Mouse (Mus musculus) embryonic facial prominence, embryonic 12.5 days (tissue): ENCODE results near the gene Olfr1564. TPM values are rescaled to one million over a fixed set of nuclear protein-coding genes. Genes with fewer than 3 reads are reported as not detected.
"Not testable (repeated sequence)": the region's sequence is repeated elsewhere in the genome, so short reads cannot be mapped to it uniquely, and the experiment has no call there.

Experiments
- ATAC-seq: fragments of 200-750 bp; cut with Nextera tagmentation; 2 replicates; pipeline ENCODE4 v1.8.0; 2017; ENCODE audit not compliant: insufficient number of reproducible peaks, insufficient read depth, low FRiP score, low TSS enrichment
- H3K27ac ChIP-seq: fragments of 300-500 bp; sonication (generic); 2 replicates; pipeline ENCODE4 v1.5.1; 2016; ENCODE audit warnings: mild to moderate bottlenecking
- H3K27me3 ChIP-seq: fragments of 300-500 bp; sonication (generic); 2 replicates; pipeline ENCODE4 v1.6.1; 2016; ENCODE audit warnings: mild to moderate bottlenecking, moderate library complexity
- H3K36me3 ChIP-seq: fragments of 300-500 bp; sonication (generic); 2 replicates; pipeline ENCODE4 v1.6.1; 2016; ENCODE audit warnings: mild to moderate bottlenecking
- H3K4me1 ChIP-seq: fragments of 300-500 bp; sonication (generic); 2 replicates; pipeline ENCODE4 v1.6.1; 2016
- H3K4me2 ChIP-seq: fragments of 300-500 bp; sonication (generic); replicated peaks from 2 replicates; pipeline ENCODE4 v1.6.1; 2016; ENCODE audit warnings: mild to moderate bottlenecking, moderate library complexity
- H3K4me3 ChIP-seq: fragments of 300-500 bp; sonication (generic); 2 replicates; pipeline ENCODE4 v1.5.1; 2016; ENCODE audit warnings: mild to moderate bottlenecking
- H3K9ac ChIP-seq: fragments of 300-500 bp; sonication (generic); 2 replicates; pipeline ENCODE4 v1.6.1; 2016; ENCODE audit warnings: mild to moderate bottlenecking, moderate library complexity
- H3K9me3 ChIP-seq: fragments of 300-500 bp; sonication (generic); 2 replicates; pipeline ENCODE4 v1.6.1; 2016; ENCODE audit warnings: mild to moderate bottlenecking, moderate library complexity
- WGBS: fragments of 180-500 bp; shearing (Covaris S2); methylation state at CpG from one replicate; pipeline ENCODE4 v1.1.7; 2016; 5-methylcytosine and 5-hydroxymethylcytosine counted together
- polyA plus RNA-seq: library from polyadenylated mRNA; unstranded; fragments of >200 nt; fragmentation: Nextera tagmentation; extraction: Ambion mirVana; gene quantifications from 2 replicates; pipeline ENCODE4 v1.2.1, GENCODE M21; 2016

The Olfr1564 gene
- polyA plus RNA-seq, result not detected in 2 replicates

DNA sequence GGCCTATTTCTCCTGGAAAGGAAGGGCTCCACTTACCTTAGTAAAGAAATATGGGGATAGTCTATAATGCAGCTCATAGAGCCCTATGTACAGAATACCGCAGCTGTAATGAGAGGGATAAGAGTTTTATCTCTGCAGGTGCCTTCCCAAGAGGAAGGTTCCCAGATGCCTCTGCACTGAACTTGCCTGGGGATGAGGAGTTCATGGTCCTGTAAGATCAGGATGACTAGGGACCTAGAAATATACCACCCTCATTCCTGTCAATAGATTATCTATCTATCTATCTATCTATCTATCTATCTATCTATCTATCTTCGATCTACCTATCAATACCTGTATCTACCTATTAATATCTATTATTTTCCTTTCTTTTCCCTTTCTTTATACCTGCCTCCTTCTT is at the start of gene Olfr1564:
Olfr1564 (minus strand) TSS at position 101 of the 400 bp plus-strand sequence.
- H3K4me1 ChIP-seq, result no peaks in the 10 kb centered on the region
- no peaks in the 10 kb centered on the region for H3K9me3 ChIP-seq
- H3K36me3 ChIP-seq, result no peaks in the 10 kb centered on the region
- no peak for ATAC-seq
- no peak within 1 kb of the TSS for H3K27ac ChIP-seq
- H3K9ac ChIP-seq, result no peak within 1 kb of the TSS
- H3K4me2 ChIP-seq, result no peak within 1 kb of the TSS
- WGBS, result 83% methylated on average over 2 of the region's 2 CpGs
- H3K4me3 ChIP-seq, result no peak within 1 kb of the TSS
- H3K27me3 ChIP-seq, result no peaks in the 10 kb centered on the region

DNA sequence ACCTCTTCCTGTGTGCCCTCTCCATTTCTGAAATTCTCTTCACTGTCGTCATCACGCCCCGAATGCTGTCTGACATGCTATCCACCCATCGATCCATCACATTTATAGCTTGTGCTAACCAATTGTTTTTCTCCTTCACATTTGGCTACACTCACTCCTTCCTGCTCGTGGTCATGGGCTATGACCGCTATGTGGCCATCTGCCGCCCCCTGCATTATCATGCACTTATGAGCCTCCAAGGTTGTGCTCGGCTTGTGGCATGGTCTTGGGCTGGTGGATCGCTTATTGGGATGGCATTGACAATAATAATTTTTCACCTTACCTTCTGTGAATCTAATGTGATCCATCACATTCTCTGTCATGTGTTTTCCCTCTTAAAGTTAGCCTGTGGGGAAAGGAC is 47.4 kb upstream of the Olfr1564 start:
- Histone ChIP-seq H3K27me3 (no peaks in the 10 kb centered on the region), H3K4me2 (no peak overlapping the region), H3K4me3 (no peak overlapping the region), H3K36me3 (no peaks in the 10 kb centered on the region), H3K9me3 (no peaks in the 10 kb centered on the region), H3K9ac (no peak overlapping the region), H3K27ac (no peak overlapping the region), H3K4me1 (no peaks in the 10 kb centered on the region)
- WGBS, result 88% methylated on average over 9 of the region's 9 CpGs
- no peak for ATAC-seq

DNA sequence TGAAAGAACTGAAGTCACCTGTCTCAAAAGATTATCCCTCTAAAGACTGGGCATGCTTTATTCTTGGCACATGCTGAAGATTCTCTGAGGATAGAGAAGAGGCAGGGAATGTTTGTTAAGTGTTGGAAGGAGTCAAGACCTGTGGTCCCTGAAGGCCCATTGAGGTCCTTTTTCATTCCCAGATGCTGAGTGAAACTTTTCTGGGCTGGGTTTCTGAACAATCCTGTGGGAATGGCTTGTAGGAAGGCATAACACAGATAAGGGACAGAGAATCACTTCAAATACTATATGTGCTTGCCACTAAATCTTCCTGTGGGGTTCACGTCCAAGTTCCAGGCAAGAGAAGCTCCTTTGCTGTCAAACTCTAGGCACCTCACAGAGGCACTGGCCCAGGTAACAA is 42.9 kb upstream of the Olfr1564 start, which contains the start of gene Olfr63:
Olfr63 (plus strand) TSS at position 301 of the 400 bp plus-strand sequence.
- 63% methylated on average over 1 of the region's 1 CpGs for WGBS
- no peak for ATAC-seq

DNA sequence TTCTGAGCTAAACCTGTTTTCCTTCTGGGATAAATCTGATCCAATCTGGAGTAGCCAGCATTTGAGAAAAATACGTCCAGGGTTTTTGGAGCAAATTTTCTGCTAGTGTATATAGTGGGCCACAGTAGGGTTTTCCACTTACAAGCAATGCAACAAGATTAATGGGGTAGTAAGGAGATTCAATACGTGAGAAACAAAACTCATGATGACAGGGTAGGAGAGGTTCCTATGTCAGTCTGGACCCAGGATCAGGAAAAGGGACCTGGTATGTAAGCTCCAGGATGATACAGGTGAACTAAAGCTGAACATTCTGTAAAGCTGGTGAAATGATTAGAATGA is 33.8 kb upstream of the Olfr1564 start:
- not testable (repeated sequence) for H3K9ac ChIP-seq, H3K4me2 ChIP-seq, H3K27me3 ChIP-seq, H3K4me1 ChIP-seq, H3K27ac ChIP-seq, H3K9me3 ChIP-seq, H3K36me3 ChIP-seq, H3K4me3 ChIP-seq, ATAC-seq
- no CpG with 5 or more reads among the region's 2 CpGs for WGBS

More for the DNA sequence above, 42.9 kb upstream of the Olfr1564 start, which contains the start of gene Olfr63:
- Histone ChIP-seq H3K27me3 (no peaks in the 10 kb centered on the region), H3K4me2 (no peak within 1 kb of the TSS), H3K4me3 (no peak within 1 kb of the TSS), H3K9ac (no peak within 1 kb of the TSS), H3K4me1 (no peaks in the 10 kb centered on the region), H3K9me3 (no peaks in the 10 kb centered on the region), H3K36me3 (no peaks in the 10 kb centered on the region), H3K27ac (no peak within 1 kb of the TSS)

DNA sequence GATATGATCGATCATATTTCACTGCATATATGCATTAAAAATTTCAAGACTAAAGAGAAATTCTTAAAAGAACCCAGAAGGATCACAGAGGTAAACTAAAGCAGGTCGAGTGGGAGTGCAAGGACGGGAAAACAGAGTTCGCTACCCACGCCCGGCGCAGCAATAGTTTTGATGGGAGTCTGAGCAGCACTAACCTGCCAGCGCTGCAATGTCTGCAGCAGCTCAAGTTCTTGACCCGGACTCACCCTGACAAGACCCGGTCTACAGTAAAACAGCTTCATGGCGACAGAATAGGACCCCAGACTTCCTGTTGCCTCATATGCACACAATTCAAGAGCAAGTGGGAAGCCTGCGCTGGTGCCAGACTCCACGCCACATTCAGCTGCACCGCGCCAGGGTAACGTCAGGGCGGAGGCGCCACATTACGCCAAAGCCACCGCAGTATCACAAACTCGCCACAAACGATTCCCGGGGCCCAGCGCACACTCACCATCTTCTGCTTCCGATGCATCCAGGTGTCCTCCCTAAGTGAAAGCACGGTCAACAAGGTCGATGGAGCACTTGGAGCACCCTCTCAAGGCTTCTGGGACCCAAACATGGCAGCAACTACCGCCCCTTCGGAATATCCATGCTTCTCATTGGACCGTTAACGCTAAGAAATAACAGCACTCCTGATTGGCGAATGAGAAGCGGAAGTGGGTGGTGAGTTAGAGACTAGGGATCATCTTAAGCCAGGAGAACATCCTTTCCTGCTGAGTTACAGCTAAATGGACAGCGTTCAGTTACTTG is 33.2 kb upstream of the Olfr1564 start, which contains the start of gene Zfp955a:
Zfp955a (minus strand) TSS at position 616 of the 789 bp plus-strand sequence.
- not testable (repeated sequence) for H3K27ac ChIP-seq, H3K4me3 ChIP-seq, H3K4me1 ChIP-seq, H3K27me3 ChIP-seq, H3K36me3 ChIP-seq, H3K9me3 ChIP-seq, H3K9ac ChIP-seq
- H3K4me2 ChIP-seq, result peak within 1 kb of the TSS; percentile 24; the same call in 1 of the 2 replicates
- WGBS, result 48% methylated on average over 1 of the region's 34 CpGs
- peak; percentile 98 for ATAC-seq

DNA sequence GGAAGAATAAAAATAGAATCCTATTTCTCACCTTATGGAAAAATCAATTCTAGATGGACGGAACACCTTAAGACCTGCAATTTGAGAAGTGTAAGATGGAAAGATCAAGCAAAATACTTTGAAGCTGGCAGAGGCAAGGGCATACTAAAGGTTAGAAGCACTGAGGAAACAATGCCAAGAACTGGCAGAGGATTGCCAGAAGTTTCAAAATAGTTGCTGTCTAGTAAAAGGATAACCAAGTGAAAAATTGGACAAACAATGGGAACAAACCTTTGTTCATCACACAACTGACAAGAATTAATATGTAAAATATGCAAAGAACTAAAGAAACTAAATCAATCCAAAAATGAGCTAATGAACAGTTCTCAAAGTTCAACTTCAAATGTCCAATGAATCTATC is 15.2 kb upstream of the Olfr1564 start:
- not testable (repeated sequence) for H3K4me2 ChIP-seq, H3K4me3 ChIP-seq, H3K9ac ChIP-seq, H3K27me3 ChIP-seq, H3K4me1 ChIP-seq, ATAC-seq, H3K27ac ChIP-seq
- WGBS, result 91% methylated on average over 1 of the region's 1 CpGs
- Histone ChIP-seq H3K36me3 (peaks cover 16% of the 10 kb centered on the region), H3K9me3 (peaks cover 11% of the 10 kb centered on the region)

DNA sequence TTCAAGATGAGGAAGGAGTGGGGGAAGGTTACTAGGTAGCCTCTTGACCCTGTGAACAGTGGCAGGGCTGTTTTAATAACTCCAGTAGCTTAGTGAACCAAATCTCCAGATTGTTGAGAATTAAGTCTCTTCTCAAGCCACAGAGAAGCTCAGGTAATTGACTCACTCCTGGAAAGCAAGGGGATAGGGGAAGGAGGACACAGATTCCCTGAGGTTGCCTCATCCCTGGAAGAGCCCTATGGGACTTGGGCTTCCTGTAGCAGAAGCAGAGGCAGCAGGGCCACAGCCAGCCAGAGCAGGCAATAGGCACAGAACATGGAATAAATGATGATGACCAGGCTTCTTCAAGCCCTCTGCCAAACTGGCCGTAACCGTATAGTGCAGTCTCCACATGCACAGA is 30.5 kb downstream of the Olfr1564 start, which contains the start of gene Olfr239:
Olfr239 (plus strand) TSS at position 301 of the 400 bp plus-strand sequence.
- H3K36me3 ChIP-seq, H3K27me3 ChIP-seq, H3K27ac ChIP-seq, H3K9me3 ChIP-seq, H3K9ac ChIP-seq, H3K4me3 ChIP-seq, H3K4me1 ChIP-seq, H3K4me2 ChIP-seq, ATAC-seq: not testable (repeated sequence)
- no CpG with 5 or more reads among the region's 2 CpGs for WGBS

DNA sequence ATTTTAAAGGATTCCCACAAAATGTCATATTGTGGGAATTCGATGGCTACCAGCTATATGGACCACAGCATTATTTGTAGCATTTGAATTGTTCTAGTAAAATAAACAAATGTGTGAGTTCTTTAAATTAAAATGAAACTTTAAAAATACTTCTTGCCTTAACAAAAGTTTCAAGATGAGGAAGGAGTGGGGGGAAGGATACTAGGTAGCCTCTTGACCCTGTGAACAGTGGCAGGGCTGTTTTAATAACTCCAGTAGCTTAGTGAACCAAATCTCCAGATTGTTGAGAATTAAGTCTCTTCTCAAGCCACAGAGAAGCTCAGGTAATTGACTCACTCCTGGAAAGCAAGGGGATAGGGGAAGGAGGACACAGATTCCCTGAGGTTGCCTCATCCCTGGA is 53.3 kb downstream of the Olfr1564 start, which contains the start of gene Olfr55:
Olfr55 (plus strand) TSS at position 301 of the 400 bp plus-strand sequence.
- 73% methylated on average over 1 of the region's 1 CpGs for WGBS

More for the DNA sequence above, 53.3 kb downstream of the Olfr1564 start, which contains the start of gene Olfr55:
- H3K27me3 ChIP-seq, H3K27ac ChIP-seq, H3K4me3 ChIP-seq, H3K9me3 ChIP-seq, H3K4me2 ChIP-seq, H3K9ac ChIP-seq, ATAC-seq, H3K4me1 ChIP-seq, H3K36me3 ChIP-seq: not testable (repeated sequence)

Other genes starting within 250 kb of the Olfr1564 start
- gene Zfp952, start 228.6 kb downstream of the Olfr1564 start, polyA plus RNA-seq, result 15.9 and 16.1 TPM in 2 replicates
- gene Zfp763, start 188.3 kb downstream of the Olfr1564 start, polyA plus RNA-seq, result 22.3 and 23.3 TPM in 2 replicates
- gene 4921501E09Rik, start 153.6 kb downstream of the Olfr1564 start, polyA plus RNA-seq, result not detected in 2 replicates
- gene Zfp563, start 132.4 kb downstream of the Olfr1564 start, polyA plus RNA-seq, result 9.9 and 10.4 TPM in 2 replicates
- gene Morc2b, start 82.0 kb downstream of the Olfr1564 start, polyA plus RNA-seq, result not detected in 2 replicates
- not detected in 2 replicates for gene Olfr55, start 53.2 kb downstream of the Olfr1564 start, polyA plus RNA-seq
- not detected in 2 replicates for gene Olfr239, start 30.4 kb downstream of the Olfr1564 start, polyA plus RNA-seq
- 20.1 and 20.8 TPM in 2 replicates for gene Zfp955a, start 33.5 kb upstream of the Olfr1564 start, polyA plus RNA-seq
- 0.03 TPM in 1 of 2 replicates, not detected in the other for gene Olfr63, start 43.0 kb upstream of the Olfr1564 start, polyA plus RNA-seq
- gene Zfp955b, start 67.9 kb upstream of the Olfr1564 start, polyA plus RNA-seq, result 14.1 and 15.5 TPM in 2 replicates
- 12.8 and 13.2 TPM in 2 replicates for gene Zfp81, start 137.2 kb upstream of the Olfr1564 start, polyA plus RNA-seq
- gene Zfp101, start 173.0 kb upstream of the Olfr1564 start, polyA plus RNA-seq, result 22.3 and 25.9 TPM in 2 replicates
- not detected in 2 replicates for gene Actl9, start 211.2 kb upstream of the Olfr1564 start, polyA plus RNA-seq